Mouse (Mus musculus): Measurements from ENCODE around the gene Nxph4.

Gene Nxph4

DNA sequence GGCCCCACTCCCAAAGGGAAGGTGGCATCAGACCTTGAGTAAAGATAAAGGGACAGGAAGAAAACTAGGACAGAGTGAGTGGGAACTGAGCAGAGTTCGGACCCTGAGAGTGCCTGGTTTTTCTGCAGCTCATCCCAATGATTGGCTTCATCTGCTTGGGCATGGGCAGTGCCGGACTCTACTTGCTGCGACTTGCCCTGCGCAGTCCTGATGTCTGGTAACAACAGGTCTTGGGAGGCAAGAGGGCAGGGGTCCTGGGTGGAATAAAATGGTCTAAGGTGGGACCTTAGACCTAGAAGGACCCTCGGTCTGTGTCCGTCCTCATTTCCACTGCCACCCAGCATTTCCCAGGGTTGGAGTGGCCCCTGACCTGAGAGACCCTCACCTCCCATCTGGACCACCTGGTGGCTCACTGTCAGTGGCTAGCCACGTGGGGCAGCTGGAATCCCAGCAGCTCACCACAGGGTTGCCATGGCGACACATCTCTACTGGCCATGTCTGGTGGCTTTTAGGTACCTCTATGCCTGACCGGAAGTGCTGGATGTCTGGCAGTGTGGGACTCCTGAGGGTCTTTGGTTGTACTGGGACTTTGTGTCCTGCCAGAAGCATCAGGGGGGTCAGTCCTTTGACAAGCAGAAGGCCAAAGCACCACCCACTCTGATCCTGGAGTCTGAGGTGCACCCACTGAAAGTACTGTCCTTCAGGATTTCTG is 18.9 kb downstream of the Nxph4 start:
- DNase-seq (ENCODE audit: low read depth, low spot score): no peak

DNA sequence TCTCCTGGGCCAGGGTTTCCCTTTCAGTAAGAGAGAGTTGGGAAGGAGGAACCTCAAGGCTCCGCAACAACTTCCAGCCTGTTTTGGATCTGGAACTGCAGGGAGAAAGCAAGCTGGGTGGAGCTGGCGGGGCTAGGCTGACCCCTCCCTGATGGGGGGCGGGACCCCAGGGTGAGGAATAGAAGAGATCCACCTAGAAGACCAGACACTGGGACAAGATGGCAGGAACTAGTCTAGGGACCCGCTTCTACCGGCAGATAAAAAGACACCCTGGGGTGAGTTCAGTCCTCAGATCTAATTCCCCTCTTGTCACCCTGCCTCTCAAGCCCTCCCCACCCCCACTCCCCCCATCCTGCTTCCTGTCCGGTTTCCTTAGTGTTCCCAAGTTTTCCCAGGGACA is 19.6 kb downstream of the Nxph4 start, which contains the start of gene Ndufa4l2:
TSS of gene Ndufa4l2 (plus strand) at position 204 of the 400 bp plus-strand sequence.
- DNase-seq (ENCODE audit: low read depth, low spot score): no peak

DNA sequence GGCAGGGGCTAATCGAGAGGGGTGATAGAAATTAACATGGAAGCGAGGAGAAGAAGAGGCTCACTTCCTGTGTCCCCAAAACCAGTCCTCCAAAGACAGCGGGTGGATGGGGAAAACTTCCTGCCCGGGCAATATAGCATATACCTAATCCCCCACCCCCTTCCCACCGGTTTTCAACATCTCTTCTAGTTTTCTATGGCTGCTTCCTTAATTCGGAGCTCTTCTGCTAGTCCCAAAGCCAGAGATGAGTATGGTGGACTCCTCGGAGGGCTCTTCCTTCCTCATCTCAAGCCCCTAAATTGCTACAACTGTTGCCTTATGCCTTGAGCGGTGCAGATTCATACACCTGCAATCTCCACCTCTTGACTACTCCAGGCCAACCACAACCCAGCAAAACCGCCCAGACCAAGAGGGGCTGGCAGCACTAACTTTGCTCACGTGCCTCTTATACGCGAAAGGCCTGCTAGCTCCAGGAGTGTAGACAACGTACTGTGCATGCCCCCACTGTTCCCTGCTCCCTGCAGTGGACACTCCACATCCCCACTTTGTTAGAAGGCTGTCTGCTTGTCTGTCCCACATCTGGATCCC is 20.2 kb downstream of the Nxph4 start:
- no peak for DNase-seq (ENCODE audit: low read depth, low spot score)

DNA sequence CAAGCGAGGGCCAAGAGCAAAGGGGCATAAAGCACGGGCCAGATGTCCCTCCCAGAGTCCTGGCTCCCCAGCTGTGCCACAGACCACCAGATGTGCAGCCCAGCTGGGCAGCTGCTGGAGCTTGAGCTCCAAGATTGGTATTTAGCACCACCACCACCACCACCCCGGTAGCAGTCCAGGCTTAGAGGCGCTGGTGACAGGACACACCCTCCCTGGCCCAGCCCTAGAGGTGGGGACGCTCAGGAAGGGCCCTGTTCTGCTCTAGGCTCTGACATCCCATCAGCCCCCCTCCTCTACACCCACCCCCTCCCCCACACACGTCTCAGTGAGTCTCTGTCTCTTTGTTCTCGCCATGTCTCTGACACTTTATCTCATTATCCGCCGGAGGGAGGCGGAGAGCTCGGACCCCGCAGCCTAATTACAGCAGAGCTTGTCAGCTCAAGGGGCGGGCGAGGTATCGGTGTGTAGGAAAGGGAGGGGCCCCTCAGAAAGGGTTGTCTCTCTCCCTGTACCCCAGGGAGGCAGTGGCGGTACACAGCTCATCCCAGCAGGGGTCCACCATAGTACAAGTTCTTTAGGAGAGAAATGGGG is 20.8 kb downstream of the Nxph4 start:
- DNase-seq (ENCODE audit: low read depth, low spot score): peak; percentile 53

DNA sequence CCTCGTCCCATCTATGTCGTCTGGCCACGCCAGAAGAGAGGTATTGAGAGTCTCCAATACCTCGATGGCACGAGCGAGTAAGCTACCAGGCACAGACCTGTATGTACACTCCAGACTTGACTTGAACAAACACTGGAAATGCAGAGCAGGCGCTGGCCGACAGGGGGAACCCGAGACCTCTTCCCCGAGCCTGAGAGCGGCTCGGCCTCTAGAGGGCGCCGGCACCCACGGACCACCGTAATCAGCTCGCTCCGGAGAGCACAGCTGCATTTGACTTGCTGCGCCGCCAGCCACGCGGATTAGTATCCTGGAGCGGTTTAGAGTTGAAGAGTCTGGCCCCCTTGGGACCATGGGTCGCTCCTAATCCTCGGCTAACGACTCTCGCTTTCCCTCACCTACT is 21.5 kb downstream of the Nxph4 start:
- DNase-seq (ENCODE audit: low read depth, low spot score): peak; percentile 95

DNA sequence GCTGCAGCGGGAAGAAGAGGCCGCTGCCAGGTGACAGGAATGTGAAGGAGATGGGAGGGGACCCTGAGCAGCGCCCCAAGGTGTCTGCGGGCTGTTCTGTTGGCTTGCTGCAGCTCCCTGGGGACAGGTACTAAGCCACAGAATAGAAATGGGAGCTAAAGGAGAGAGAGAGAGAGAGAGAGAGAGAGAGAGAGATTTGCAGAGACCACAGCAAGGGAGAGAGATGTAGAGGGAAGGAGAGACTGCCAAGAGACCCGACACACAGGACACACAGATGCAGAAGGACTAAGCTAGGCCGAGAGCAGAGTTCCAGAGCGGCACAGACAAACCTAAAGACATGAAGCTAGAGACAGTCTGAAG is 22.1 kb downstream of the Nxph4 start:
- DNase-seq (ENCODE audit: low read depth, low spot score): peak; percentile 37

DNA sequence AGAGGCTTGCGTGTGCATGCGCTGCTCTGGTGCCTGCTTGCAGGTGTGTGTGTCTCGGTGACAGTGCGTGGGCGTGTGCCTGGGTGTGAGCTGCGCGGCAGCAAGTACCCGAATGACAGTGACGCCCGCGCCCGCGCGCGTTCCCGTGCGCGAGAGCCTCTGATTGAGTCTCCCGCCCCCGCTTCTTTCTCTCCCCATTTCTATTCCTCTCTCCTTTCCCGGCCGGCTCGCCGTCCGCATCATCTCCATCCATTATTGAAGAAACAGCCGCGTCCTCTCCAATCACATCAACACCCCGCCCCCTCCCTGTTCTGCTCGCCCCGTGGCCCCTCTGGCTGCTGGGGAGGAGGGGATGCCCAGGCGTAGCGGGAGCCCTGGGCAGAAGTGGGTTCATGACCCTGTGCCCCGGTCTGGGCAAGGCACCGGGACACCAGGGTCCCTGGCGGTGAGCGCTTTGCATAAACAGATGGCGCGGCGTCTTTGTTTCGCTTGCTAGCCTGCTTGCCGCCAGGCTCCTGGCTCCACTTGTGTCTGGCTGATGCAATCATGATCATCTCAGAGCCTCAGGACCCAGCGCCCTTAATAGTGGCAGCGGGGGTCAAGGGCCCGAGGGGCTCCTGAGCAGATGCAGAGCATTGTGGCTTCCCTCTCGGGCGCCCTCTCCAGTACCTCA is 22.6 kb downstream of the Nxph4 start:
- peak; percentile 99 for DNase-seq (ENCODE audit: low read depth, low spot score)

DNA sequence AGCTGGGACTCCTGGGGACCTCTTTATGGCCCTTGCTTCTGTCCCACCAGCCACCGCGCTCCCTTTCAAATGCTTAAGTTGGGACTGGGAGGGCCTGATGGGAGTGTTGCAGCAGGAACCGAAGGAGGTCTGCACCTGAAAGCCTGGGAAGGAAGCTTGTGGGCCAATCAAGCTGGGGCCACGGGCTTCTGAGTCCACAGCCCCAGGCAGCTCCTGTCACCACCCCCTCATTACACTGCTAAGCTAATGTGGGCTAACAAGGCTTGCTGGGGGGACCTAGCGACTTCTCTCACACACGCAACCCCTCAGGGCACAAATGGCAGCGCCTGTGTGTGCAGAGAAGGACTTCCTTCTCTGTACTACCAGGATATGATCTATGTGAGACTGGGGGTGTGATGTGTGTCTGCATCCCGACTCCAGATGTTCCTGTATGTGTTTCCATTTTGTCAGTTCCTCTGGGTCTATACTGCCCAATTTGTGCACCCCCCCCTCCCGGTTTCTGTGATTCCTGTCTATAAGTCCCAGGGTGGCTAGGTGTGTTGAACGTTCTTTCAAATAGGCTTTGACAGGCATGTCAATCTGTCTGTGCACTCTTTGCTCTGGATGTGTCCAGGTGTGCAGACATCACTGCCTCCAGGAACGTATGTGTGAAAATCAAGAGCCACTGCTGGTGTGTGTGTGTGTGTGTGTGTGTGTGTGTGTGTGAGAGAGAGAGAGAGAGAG is 23.3 kb downstream of the Nxph4 start:
- peak; percentile 36 for DNase-seq (ENCODE audit: low read depth, low spot score)

DNA sequence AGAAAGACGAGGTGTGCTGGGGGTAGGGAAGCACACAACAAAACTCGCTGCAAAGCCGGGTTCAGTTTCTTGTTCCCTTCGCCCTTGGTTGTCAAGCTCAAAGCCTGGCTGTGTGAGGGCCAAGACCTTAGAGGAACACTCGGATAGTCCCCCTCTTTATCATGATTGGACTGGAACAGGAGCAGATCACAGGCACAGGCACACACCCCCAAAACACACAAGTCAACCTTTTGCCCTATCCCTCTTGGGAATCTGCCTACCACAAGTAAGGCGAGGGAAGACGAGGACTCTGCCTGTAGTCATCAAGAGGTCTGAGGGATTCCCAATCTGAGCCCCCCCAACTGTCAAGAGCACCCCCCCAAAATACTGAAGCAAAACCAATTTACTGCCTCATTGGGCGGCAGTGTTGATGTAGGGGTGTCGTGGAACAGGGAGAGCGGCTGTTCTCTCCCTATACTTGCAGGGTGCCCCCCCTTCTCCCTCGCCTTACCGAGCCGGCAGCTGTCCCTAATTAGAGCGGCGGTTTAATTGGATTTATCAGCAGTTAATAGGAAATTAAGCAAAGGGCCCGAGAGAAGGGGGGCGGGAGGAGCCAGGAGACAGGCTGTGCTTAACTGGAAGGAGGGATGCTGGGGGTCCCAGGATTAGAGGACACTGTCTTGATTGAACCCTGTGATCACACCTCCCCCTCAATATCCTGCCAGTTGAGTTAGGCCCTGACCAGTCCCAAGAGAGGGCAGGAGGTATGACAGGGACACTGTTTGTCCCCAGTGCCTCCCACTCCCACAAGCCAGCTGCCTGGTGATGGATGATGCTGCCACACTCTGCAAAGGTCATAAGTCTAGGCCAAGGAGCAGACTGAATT is 24.3 kb downstream of the Nxph4 start:
- peak; percentile 67 for DNase-seq (ENCODE audit: low read depth, low spot score)

DNA sequence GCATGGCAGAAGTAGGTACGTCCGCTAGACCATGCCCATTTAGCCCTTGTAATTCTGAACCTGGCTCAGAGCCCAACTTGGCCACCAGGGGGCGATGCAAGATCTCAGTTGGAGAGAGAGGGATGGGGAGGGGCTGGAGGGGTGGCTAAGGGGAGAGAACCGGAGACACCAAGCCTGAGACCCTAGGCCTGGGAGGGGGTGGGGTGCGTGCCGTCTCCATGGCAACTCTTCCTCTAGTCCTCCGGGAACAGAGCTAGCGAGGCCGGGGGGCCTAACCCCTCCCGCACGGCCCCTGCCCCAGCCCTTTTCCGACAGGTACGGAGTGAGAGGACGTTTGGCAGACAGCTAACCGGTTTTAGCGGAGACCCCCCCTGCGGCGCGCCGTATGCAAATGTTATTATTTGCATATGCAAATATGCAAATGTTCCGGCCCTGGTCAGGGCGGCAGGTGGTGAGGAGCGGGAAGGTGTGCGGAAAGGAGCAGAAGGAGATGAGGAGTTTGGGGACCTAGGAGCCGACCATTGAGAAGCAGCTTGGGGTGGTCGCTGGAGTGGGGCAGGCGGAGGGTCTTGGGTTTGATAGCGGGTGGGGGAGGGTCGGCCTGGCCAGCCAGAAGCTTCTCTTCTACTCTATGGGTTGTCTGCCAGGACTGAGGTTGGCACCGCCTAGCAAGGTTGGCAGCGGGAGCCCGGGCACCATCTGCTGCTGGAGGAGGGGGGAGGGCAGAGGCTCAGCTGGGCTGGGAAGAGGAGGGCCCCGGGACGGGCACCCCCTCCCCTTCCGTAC is 25.1 kb downstream of the Nxph4 start:
- DNase-seq (ENCODE audit: low read depth, low spot score): peak; percentile 95

DNA sequence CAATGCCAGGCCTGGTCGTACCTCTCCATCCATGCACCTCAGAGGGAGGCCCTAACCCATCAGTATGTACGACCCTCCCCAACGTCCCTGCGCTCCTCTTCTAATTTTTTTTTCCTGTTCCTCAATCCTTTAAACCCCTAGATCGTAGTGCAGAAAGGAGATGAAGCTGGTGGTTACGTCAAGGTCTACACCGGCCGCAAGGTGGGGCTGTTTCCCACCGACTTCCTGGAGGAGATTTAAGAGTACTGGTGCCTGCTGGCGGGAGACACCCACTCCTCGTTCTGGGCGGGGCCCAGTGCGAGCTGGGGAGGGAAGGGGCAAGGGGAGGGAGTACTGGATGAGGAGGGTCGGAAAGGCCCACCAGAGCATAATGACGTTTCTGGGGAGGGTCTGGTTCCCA is 26.1 kb downstream of the Nxph4 start:
- DNase-seq (ENCODE audit: low read depth, low spot score): peak; percentile 86

DNA sequence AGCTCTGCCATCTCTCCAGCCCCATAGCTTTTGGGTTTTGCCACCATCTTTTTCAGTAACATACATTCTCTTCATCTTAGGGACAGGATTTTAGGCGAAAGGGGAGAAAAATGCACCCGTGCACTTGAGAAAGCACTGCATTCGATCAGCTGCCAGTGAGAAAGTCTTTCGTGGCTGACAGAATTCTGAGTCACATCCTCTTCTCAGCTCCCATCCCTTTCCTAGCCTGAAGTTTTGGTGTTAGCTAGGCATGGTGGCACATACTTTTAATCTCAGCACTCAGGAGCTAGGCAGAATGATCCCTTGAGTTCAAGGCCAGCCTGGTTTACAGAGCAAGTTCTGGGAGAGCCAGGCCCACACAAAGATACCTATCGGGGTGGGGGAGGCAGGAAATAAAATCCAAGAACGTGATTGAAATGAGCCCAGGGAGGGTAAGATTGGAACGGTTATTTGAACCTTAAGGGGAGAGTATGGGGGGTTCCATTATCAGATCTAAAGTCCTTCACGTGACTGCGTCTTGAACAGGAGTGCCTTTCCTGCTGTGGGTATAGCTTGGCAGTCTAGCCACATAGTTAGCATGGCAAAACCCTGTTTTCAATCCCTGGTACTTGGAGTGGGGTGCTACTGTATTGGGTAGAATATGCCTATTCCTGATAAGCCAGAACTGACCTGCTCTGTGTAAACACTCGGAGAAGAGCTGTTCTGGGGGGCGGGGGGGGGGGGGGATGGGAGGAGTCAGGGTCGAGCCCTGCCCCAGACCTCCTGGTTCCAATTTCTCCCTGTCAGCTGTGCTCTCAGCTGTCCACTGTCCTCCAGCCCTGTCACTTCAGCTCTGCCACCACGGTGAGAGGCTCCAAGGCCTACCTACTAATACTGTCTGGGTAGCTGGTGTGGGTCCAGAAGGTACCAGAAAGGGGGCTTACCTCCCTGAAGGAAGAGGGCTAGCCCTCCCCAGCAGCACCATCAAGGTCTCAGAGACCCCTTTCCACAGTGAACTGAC is 33.2 kb downstream of the Nxph4 start, which contains the start of gene Stac3:
TSS of gene Stac3 (plus strand) at position 793 of the 1,000 bp plus-strand sequence.
- DNase-seq (ENCODE audit: low read depth, low spot score): no peak

DNA sequence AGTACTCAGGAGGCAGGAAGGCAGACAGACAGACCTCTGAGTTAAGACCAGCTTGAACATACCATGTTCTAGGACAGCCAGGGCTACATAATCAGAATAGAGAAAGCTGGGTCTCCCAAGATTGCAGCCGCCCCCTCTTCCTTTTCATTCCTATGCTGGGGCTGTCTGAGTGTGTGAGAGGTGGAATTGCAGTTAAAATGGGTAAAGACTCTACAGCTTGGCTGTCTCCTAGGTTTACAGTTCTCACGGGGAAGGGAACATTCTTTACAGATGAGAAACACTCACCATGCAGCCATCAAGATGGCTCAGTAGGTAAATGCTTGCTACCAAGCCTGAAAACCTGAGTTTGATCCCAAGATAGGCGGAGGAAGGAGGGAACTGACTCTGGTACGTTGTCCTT is 34.3 kb downstream of the Nxph4 start:
- DNase-seq (ENCODE audit: low read depth, low spot score): peak; percentile 56

DNA sequence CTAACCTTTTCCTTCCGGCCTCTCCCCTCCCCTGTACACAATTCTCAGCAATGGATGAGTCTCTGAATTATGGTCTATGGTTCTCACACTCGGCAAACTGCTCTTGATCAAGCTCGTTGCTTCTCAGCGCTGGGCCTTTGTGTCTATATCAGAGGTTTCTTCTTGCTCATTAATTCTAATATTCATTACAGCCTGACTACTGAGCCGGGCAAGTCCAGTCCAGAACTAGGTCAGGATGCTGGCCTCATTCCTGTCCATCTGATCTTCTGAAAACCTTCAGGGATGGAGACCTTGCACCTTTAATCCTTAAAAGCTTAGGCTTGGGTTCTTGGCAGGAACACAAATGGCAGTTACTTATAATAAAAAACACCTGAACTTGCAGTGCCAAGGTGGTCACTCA is 34.8 kb downstream of the Nxph4 start:
- peak; percentile 56 for DNase-seq (ENCODE audit: low read depth, low spot score)

DNA sequence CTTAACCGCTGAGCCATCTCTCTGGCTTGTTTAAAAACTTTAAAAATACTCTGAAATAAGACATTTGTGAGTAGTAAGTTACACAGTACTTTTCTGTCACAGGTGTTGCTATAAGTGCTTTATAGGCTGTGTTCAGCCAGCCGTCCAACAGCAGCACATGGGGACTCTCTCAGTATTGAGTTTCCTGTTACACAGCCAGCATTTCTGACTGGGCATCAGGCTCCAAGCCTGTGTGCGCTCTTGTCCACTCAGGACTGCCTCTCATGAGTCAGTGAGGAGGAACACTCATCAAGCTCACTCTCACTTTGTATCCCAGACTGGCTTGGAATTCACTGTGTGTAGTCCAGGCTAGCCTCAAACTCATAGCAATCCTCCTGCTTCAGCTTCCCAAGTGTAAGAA is 38.2 kb downstream of the Nxph4 start:
- DNase-seq (ENCODE audit: low read depth, low spot score): no peak

DNA sequence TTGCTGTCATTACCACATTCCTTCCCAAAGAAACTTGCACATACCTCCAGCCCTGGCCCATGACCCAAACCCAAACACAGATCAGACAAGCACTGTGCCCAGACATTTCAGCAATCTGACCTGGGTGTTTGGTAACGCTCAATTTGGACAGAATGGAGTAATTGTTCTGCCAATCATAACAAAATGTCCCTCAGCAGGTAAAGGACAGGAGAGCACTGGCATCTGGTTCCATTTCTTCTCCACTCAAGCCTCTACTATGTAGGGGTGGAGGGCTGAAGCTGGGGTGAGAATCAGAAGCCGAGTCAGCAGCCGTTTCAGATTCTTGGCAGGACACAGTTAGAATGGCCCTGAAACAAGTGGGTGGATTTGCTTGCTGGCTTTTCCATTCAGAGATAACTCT is 42.2 kb downstream of the Nxph4 start:
- DNase-seq (ENCODE audit: low read depth, low spot score): no peak

DNA sequence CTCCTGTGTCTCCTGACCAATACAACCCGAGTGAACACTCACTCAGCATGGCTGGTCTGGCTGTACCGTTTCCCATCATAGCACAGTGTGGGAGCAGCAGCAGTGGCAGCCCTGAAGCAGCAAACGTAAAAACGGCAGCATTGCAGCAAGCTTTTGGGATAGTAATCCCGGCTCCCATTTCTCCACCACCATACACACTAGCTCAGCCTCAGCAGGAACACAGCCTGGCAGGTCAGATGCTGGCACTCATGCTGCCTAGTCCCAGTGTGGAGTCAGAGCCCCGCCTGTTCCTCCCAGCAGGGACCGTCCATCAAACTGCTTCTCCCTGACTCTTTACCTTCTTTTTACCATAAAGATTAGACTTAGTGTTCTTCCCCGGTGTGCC is 43.2 kb downstream of the Nxph4 start:
- peak; percentile 75 for DNase-seq (ENCODE audit: low read depth, low spot score)

DNA sequence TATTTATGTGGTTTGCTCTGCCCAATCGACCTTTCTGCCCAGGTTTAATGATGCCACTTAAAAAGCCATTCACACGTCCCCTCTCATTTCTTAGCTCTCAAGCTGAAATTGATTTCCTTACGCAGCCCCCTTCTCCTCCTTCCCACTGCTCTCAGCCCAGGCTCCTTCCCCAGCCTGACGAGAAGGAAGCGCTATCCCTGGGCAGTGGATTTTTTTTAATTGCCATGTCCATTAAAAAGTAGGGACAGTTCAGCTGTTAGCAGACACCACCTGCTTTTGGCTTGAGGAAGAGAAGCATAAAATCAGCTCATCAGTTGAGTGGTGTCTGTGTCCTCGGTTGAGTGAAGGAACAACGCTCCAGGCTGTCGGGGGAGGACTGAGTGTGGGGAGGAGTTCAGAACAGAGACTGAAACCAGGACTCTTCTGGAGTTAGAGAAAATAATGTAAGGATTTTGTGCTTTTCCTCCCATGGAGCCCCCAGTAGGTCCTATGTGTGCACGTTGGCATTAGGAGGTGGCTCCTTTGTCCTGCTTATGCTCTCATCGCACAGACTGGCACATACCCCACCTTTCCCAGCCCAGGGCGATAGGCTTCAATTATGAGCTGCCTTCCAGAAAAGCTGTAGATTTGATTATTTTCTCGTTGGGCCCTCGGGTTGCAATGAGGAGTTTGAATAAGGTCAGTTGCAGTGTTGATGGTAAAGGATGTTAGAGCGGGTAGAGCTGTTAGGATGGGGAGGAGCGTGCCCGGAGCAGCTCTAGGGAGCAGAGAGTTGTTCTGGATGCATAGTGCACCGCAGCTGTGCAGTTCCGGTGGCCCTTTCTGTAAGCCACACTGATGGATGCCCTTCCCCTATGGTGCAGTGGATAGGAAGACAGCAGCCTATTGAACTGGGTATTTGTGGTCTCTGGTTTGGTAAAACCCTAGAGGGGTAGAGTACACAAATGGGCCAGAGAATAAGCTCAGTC is 43.9 kb downstream of the Nxph4 start:
- peak; percentile 67 for DNase-seq (ENCODE audit: low read depth, low spot score)

All from brain, adult 2 months (tissue).